Mouse (Mus musculus): ENCODE data around the gene Chd3. TPM values are rescaled to one million over a fixed set of nuclear protein-coding genes. Genes with fewer than 3 reads are reported as not detected.

The Chd3 gene
- polyA plus RNA-seq, 1 experiment from 2014 or later: 68.0 TPM

GRCm38 (mm10) chr11:69377766-69378165 is 8.6 kb upstream of the Chd3 start:
- no peak overlapping the region for H3K4me2 ChIP-seq (ENCODE audit: low read length)
- H3K27me3 ChIP-seq (replicated peaks; ENCODE audit: control insufficient read depth, insufficient read depth, low read length): no peaks in the 10 kb centered on the region
- no peak for ATAC-seq
- H3K36me3 ChIP-seq (ENCODE audit: control insufficient read depth, insufficient read depth, low read length): no peaks in the 10 kb centered on the region
- H3K4me3 ChIP-seq (ENCODE audit: low read length): no peak overlapping the region
- 74% methylated on average over 3 of the region's 3 CpGs for WGBS
- no peak overlapping the region for H3K27ac ChIP-seq (ENCODE audit: low read depth, low read length)
- no peaks in the 10 kb centered on the region for H3K4me1 ChIP-seq (ENCODE audit: control insufficient read depth, insufficient read depth, low read depth, low read length)
- H3K9me3 ChIP-seq (ENCODE audit: control insufficient read depth, low read length): no peaks in the 10 kb centered on the region
- H3K9ac ChIP-seq (ENCODE audit: low read depth, low read length): no peak overlapping the region

- H3K27me3 ChIP-seq (replicated peaks; ENCODE audit: control insufficient read depth, insufficient read depth, low read length): no peaks in the 10 kb centered on the region
- H3K27ac ChIP-seq (ENCODE audit: low read depth, low read length): no peak overlapping the region
- no peaks in the 10 kb centered on the region for H3K36me3 ChIP-seq (ENCODE audit: control insufficient read depth, insufficient read depth, low read length)
- no peak overlapping the region for H3K4me3 ChIP-seq (ENCODE audit: low read length)
- WGBS: 82% methylated on average over 4 of the region's 4 CpGs
- no peak overlapping the region for H3K9ac ChIP-seq (ENCODE audit: low read depth, low read length)
- H3K9me3 ChIP-seq (ENCODE audit: control insufficient read depth, low read length): no peaks in the 10 kb centered on the region
- H3K4me1 ChIP-seq (ENCODE audit: control insufficient read depth, insufficient read depth, low read depth, low read length): peaks cover 20% of the 10 kb centered on the region
- no peak for ATAC-seq
- no peak overlapping the region for H3K4me2 ChIP-seq (ENCODE audit: low read length)
Measured at GRCm38 (mm10) chr11:69375646-69376045, 6.4 kb upstream of the Chd3 start.

GRCm38 (mm10) chr11:69373223-69373965 is 4.2 kb upstream of the Chd3 start:
- Histone ChIP-seq H3K4me1 (ENCODE audit: control insufficient read depth, insufficient read depth, low read depth, low read length) (peaks cover 21% of the 10 kb centered on the region), H3K9ac (ENCODE audit: low read depth, low read length) (no peak overlapping the region), H3K4me3 (ENCODE audit: low read length) (no peak overlapping the region), H3K4me2 (ENCODE audit: low read length) (no peak overlapping the region), H3K36me3 (ENCODE audit: control insufficient read depth, insufficient read depth, low read length) (no peaks in the 10 kb centered on the region), H3K9me3 (ENCODE audit: control insufficient read depth, low read length) (no peaks in the 10 kb centered on the region), H3K27ac (ENCODE audit: low read depth, low read length) (no peak overlapping the region), H3K27me3 (replicated peaks; ENCODE audit: control insufficient read depth, insufficient read depth, low read length) (no peaks in the 10 kb centered on the region)
- 93% methylated on average over 16 of the region's 16 CpGs for WGBS
- ATAC-seq: no peak

- 64% methylated on average over 3 of the region's 3 CpGs for WGBS
Measured at GRCm38 (mm10) chr11:69372780-69373170, 3.6 kb upstream of the Chd3 start.

GRCm38 (mm10) chr11:69372056-69372779 is 3.0 kb upstream of the Chd3 start:
- peak overlapping the region; percentile 75 for H3K27ac ChIP-seq (ENCODE audit: low read depth, low read length)
- H3K4me3 ChIP-seq (ENCODE audit: low read length): no peak overlapping the region; the same call in 1 of the 2 replicates
- H3K9me3 ChIP-seq (ENCODE audit: control insufficient read depth, low read length): no peaks in the 10 kb centered on the region
- no peaks in the 10 kb centered on the region for H3K36me3 ChIP-seq (ENCODE audit: control insufficient read depth, insufficient read depth, low read length)
- peaks cover 28% of the 10 kb centered on the region for H3K4me1 ChIP-seq (ENCODE audit: control insufficient read depth, insufficient read depth, low read depth, low read length)
- WGBS: 29% methylated on average over 12 of the region's 12 CpGs
- peak overlapping the region; percentile 45 for H3K4me2 ChIP-seq (ENCODE audit: low read length)
- H3K9ac ChIP-seq (ENCODE audit: low read depth, low read length): peak overlapping the region; percentile 31; the same call in 1 of the 2 replicates
- ATAC-seq: peak; percentile 28; the same call in 1 of the 2 replicates
- H3K27me3 ChIP-seq (replicated peaks; ENCODE audit: control insufficient read depth, insufficient read depth, low read length): no peaks in the 10 kb centered on the region

More at GRCm38 (mm10) chr11:69372780-69373170, 3.6 kb upstream of the Chd3 start:
- Histone ChIP-seq H3K9ac (ENCODE audit: low read depth, low read length) (no peak overlapping the region), H3K9me3 (ENCODE audit: control insufficient read depth, low read length) (no peaks in the 10 kb centered on the region), H3K4me3 (ENCODE audit: low read length) (no peak overlapping the region), H3K27me3 (replicated peaks; ENCODE audit: control insufficient read depth, insufficient read depth, low read length) (no peaks in the 10 kb centered on the region), H3K27ac (ENCODE audit: low read depth, low read length) (peak overlapping the region; percentile 75; the same call in 1 of the 2 replicates), H3K4me2 (ENCODE audit: low read length) (peak overlapping the region; percentile 32; the same call in 1 of the 2 replicates), H3K36me3 (ENCODE audit: control insufficient read depth, insufficient read depth, low read length) (no peaks in the 10 kb centered on the region), H3K4me1 (ENCODE audit: control insufficient read depth, insufficient read depth, low read depth, low read length) (peaks cover 26% of the 10 kb centered on the region)
- no peak for ATAC-seq

GRCm38 (mm10) chr11:69371601-69372000 is 2.4 kb upstream of the Chd3 start:
- WGBS: 24% methylated on average over 12 of the region's 12 CpGs
- no peak overlapping the region; the same call in 1 of the 2 replicates for H3K4me3 ChIP-seq (ENCODE audit: low read length)

GRCm38 (mm10) chr11:69370817-69371215 is 1.6 kb upstream of the Chd3 start:
- no peaks in the 10 kb centered on the region for H3K9me3 ChIP-seq (ENCODE audit: control insufficient read depth, low read length)
- H3K4me2 ChIP-seq (ENCODE audit: low read length): peak overlapping the region; percentile 45
- H3K27ac ChIP-seq (ENCODE audit: low read depth, low read length): peak overlapping the region; percentile 75
- peaks cover 32% of the 10 kb centered on the region for H3K4me1 ChIP-seq (ENCODE audit: control insufficient read depth, insufficient read depth, low read depth, low read length)
- WGBS: 11% methylated on average over 9 of the region's 9 CpGs
- ATAC-seq: no peak
- no peaks in the 10 kb centered on the region for H3K36me3 ChIP-seq (ENCODE audit: control insufficient read depth, insufficient read depth, low read length)
- H3K27me3 ChIP-seq (replicated peaks; ENCODE audit: control insufficient read depth, insufficient read depth, low read length): no peaks in the 10 kb centered on the region
- peak overlapping the region; percentile 22; the same call in 1 of the 2 replicates for H3K9ac ChIP-seq (ENCODE audit: low read depth, low read length)
- H3K4me3 ChIP-seq (ENCODE audit: low read length): peak overlapping the region; percentile 9; the same call in 1 of the 2 replicates

More at GRCm38 (mm10) chr11:69371601-69372000, 2.4 kb upstream of the Chd3 start:
- no peaks in the 10 kb centered on the region for H3K27me3 ChIP-seq (replicated peaks; ENCODE audit: control insufficient read depth, insufficient read depth, low read length)
- no peaks in the 10 kb centered on the region for H3K9me3 ChIP-seq (ENCODE audit: control insufficient read depth, low read length)
- peak overlapping the region; percentile 75 for H3K27ac ChIP-seq (ENCODE audit: low read depth, low read length)
- H3K9ac ChIP-seq (ENCODE audit: low read depth, low read length): peak overlapping the region; percentile 31; the same call in 1 of the 2 replicates
- peak overlapping the region; percentile 45 for H3K4me2 ChIP-seq (ENCODE audit: low read length)
- 0 out of 2 replicates have a peak, but pooled peaks have one; percentile 13 for ATAC-seq
- H3K4me1 ChIP-seq (ENCODE audit: control insufficient read depth, insufficient read depth, low read depth, low read length): peaks cover 28% of the 10 kb centered on the region
- no peaks in the 10 kb centered on the region for H3K36me3 ChIP-seq (ENCODE audit: control insufficient read depth, insufficient read depth, low read length)

GRCm38 (mm10) chr11:69369990-69370816 is 997 bp upstream of the Chd3 start:
- H3K9ac ChIP-seq (ENCODE audit: low read depth, low read length): peak overlapping the region; percentile 100; the same call in 1 of the 2 replicates
- ATAC-seq: no peak
- peak overlapping the region; percentile 100 for H3K27ac ChIP-seq (ENCODE audit: low read depth, low read length)
- H3K27me3 ChIP-seq (replicated peaks; ENCODE audit: control insufficient read depth, insufficient read depth, low read length): no peaks in the 10 kb centered on the region
- no peaks in the 10 kb centered on the region for H3K9me3 ChIP-seq (ENCODE audit: control insufficient read depth, low read length)
- peak overlapping the region; percentile 91 for H3K4me2 ChIP-seq (ENCODE audit: low read length)
- H3K4me1 ChIP-seq (ENCODE audit: control insufficient read depth, insufficient read depth, low read depth, low read length): peaks cover 38% of the 10 kb centered on the region
- peak overlapping the region; percentile 91 for H3K4me3 ChIP-seq (ENCODE audit: low read length)
- WGBS: 18% methylated on average over 2 of the region's 2 CpGs
- no peaks in the 10 kb centered on the region for H3K36me3 ChIP-seq (ENCODE audit: control insufficient read depth, insufficient read depth, low read length)

Data from hindbrain, embryonic 16.5 days (tissue).